Mouse (Mus musculus) kidney, postnatal 14 days (tissue): ENCODE results near the gene Snx5.

Experiments
- DNase-seq: peaks from one replicate; pipeline ENCODE4 v3.0.0; 2022; ENCODE audit warnings: mixed read lengths

Snx5 gene

GRCm38 (mm10) chr2:144270507-144271420, at the start of gene Snx5, which contains the start of gene Mgme1:
Gene Snx5 (minus strand): TSS chr2:144270906.
Gene Mgme1 (plus strand): TSS chr2:144270663.
- peak; percentile 95 for DNase-seq

- DNase-seq: no peak
These were observed 40.7 kb upstream of the Snx5 start for GRCm38 (mm10) chr2:144311372-144311771.

GRCm38 (mm10) chr2:144310273-144310672, 39.6 kb upstream of the Snx5 start:
- DNase-seq: no peak

GRCm38 (mm10) chr2:144308561-144308960, 37.9 kb upstream of the Snx5 start:
- DNase-seq: peak; percentile 79

GRCm38 (mm10) chr2:144305721-144306294, 35.1 kb upstream of the Snx5 start:
- DNase-seq: no peak

- DNase-seq: no peak
These were observed 30.4 kb upstream of the Snx5 start for GRCm38 (mm10) chr2:144301101-144301500.

- DNase-seq: no peak
These were observed 29.3 kb upstream of the Snx5 start for GRCm38 (mm10) chr2:144299749-144300669.

- DNase-seq: no peak
These were observed 24.5 kb upstream of the Snx5 start for GRCm38 (mm10) chr2:144295145-144295735.

GRCm38 (mm10) chr2:144291600-144292305, 21.0 kb upstream of the Snx5 start:
- DNase-seq: no peak

- DNase-seq: no peak
These were observed 19.6 kb upstream of the Snx5 start for GRCm38 (mm10) chr2:144290321-144290720.

- no peak for DNase-seq
These were observed 10.7 kb upstream of the Snx5 start for GRCm38 (mm10) chr2:144281417-144281816.

- no peak for DNase-seq
These were observed 9.9 kb upstream of the Snx5 start for GRCm38 (mm10) chr2:144280568-144280967.

GRCm38 (mm10) chr2:144279742-144280141, 9.0 kb upstream of the Snx5 start:
- peak; percentile 94 for DNase-seq

- no peak for DNase-seq
These were observed 6.2 kb upstream of the Snx5 start for GRCm38 (mm10) chr2:144276885-144277284.

GRCm38 (mm10) chr2:144274741-144275140, 4.0 kb upstream of the Snx5 start:
- DNase-seq: no peak

- no peak for DNase-seq
These were observed 1.4 kb upstream of the Snx5 start for GRCm38 (mm10) chr2:144272088-144272487.

GRCm38 (mm10) chr2:144269679-144270475, 829 bp downstream of the Snx5 start:
- DNase-seq: no peak

- DNase-seq: no peak
These were observed 1.4 kb downstream of the Snx5 start for GRCm38 (mm10) chr2:144269306-144269650.

- DNase-seq: no peak
These were observed 2.0 kb downstream of the Snx5 start for GRCm38 (mm10) chr2:144268446-144269305.

GRCm38 (mm10) chr2:144267731-144268015, 3.0 kb downstream of the Snx5 start:
- peak; percentile 55 for DNase-seq
